Mouse (Mus musculus): Measurements from ENCODE around the gene Arhgap6. TPM values are rescaled to one million over a fixed set of nuclear protein-coding genes. Genes with fewer than 3 reads are reported as not detected.

Gene Arhgap6
- 0.81 and 1.2 TPM in 2 replicates for polyA plus RNA-seq (2012; rRNA removed)

DNA sequence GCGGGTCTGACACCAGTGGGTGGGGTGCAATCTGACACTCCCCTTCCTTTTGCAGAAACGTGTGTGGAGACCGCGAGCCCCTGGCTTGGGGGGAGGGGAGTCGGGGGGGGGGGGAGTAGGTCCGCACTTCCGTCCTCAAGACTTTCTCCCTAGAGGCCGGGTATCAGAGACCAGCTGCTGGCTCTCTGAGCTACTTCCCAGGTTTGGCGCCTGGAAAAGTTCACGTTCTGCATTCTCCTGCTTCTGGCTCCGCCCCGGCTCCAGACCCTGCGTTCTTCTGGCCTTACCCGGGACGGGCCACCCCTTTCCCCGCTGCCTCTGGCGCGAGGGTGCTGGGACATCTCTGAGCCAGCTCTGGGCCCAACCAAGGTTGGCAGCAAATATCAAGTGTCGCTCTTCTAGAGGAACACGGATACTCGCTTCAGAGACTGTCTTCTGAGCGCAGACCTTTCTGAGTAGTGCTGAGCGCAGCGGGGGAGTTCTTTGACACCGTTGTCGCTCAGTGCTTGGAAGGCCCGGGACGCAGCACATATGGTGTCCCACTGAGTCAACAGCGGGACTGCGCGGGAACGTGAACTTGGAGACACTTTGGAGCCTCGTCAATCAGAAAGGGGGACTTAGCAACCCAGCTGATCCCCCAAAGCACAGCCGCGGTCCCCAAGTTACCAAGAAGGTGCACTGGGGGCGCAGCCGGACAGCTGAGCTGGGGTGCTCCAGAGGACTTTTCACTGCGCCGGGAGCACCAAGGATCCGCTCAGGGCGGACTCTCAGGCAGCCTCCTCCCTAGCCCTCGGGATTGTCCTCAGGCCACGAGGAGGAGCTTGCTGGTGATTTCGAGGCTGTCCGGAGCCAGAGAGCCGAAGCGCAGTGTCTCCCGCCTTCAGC is at the start of gene Arhgap6:
Gene Arhgap6, plus strand, starts transcription at position 126 of the 885 bp plus-strand sequence.
- 15% methylated on average over 48 of the region's 48 CpGs for WGBS
- H3K4me1 ChIP-seq (ENCODE audit: control insufficient read depth, insufficient read depth, insufficient read length, low read length), result peaks cover 6% of the 10 kb centered on the region; the same call in 1 of the 2 replicates
- TF ChIP-seq POLR2A (IDR thresholded peaks at IDR 0.05; ENCODE audit: low read depth, low read length) (no peak), CTCF (IDR thresholded peaks at IDR 0.05; ENCODE audit: extremely low read depth, insufficient read length, insufficient replicate concordance, low read depth, low read length) (no peak)
- peaks cover 5% of the 10 kb centered on the region; the same call in 1 of the 2 replicates for H3K27me3 ChIP-seq (ENCODE audit: control insufficient read depth, insufficient read depth, low read length)
- H3K27ac ChIP-seq (ENCODE audit: insufficient read depth, low read depth, low read length), result no peak within 1 kb of the TSS
- no peaks in the 10 kb centered on the region for H3K36me3 ChIP-seq (ENCODE audit: control insufficient read depth, insufficient read depth, low read length)
- H3K4me3 ChIP-seq (ENCODE audit: low read depth, low read length), result peak within 1 kb of the TSS; percentile 59

DNA sequence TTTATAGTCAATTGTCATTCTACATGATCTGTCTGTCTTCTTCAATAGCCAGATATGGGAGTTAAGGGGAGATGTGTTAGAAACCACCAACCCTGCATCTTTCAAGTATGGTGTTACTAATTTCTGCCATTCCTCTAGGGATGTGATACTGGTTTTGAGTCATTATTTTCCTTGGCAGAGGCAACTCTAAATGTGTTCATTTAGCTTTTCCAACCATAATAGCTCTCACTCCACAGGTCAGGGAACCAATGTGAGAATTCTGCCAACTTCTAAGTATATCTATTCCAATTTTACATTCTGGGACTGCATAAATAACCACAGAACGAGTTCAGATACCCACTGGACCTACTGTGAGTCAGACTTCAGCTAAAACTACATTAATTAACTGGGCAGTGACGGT is 47.9 kb upstream of the Arhgap6 start:
- Histone ChIP-seq H3K27me3 (ENCODE audit: control insufficient read depth, insufficient read depth, low read length) (no peaks in the 10 kb centered on the region), H3K27ac (ENCODE audit: insufficient read depth, low read depth, low read length) (no peak overlapping the region), H3K4me3 (ENCODE audit: low read depth, low read length) (no peak overlapping the region), H3K36me3 (ENCODE audit: control insufficient read depth, insufficient read depth, low read length) (no peaks in the 10 kb centered on the region), H3K4me1 (ENCODE audit: control insufficient read depth, insufficient read depth, insufficient read length, low read length) (no peaks in the 10 kb centered on the region)
- WGBS, result 43% methylated on average over 2 of the region's 2 CpGs
- TF ChIP-seq POLR2A (IDR thresholded peaks at IDR 0.05; ENCODE audit: low read depth, low read length), result no peak
- TF ChIP-seq CTCF (IDR thresholded peaks at IDR 0.05; ENCODE audit: extremely low read depth, insufficient read length, insufficient replicate concordance, low read depth, low read length), result no peak

DNA sequence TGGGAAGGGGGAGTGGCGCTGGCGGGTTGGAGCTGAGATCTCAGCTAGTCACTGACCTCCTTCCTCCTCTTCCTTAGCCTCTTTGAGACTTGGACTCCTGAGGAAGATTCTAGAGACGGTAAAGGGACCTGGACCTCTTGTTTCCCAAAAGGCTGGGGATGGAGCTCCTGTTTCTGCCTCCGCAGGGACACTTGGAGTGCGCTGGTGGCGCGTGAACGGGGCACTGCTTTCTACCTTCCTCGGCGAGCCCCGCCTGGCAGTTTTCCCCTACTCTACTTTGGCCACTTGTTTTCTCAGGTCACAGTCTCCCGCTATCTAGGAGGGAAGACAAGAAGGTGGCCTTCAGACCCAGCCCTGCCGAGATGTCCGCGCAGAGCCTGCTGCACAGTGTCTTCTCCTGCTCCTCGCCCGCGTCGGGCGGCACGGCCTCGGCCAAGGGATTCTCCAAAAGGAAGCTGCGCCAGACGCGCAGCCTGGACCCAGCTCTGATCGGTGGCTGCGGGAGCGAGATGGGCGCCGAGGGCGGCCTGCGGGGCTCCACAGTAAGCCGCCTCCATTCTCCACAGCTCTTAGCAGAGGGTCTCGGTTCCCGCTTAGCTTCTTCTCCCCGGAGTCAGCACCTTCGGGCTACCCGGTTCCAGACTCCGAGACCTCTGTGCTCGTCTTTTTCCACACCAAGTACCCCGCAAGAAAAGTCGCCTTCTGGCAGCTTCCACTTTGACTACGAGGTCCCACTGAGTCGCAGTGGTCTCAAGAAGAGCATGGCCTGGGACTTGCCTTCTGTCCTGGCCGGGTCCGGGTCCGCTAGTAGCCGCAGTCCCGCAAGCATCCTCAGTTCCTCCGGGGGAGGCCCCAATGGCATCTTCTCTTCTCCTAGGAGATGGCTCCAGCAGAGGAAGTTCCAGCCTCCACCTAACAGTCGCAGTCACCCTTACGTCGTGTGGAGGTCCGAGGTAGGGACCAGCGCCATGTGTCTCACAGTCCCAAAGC is 1.3 kb downstream of the Arhgap6 start:
- Histone ChIP-seq H3K4me1 (ENCODE audit: control insufficient read depth, insufficient read depth, insufficient read length, low read length) (peaks cover 6% of the 10 kb centered on the region; the same call in 1 of the 2 replicates), H3K27ac (ENCODE audit: insufficient read depth, low read depth, low read length) (no peak overlapping the region), H3K4me3 (ENCODE audit: low read depth, low read length) (peak overlapping the region; percentile 59), H3K36me3 (ENCODE audit: control insufficient read depth, insufficient read depth, low read length) (no peaks in the 10 kb centered on the region), H3K27me3 (ENCODE audit: control insufficient read depth, insufficient read depth, low read length) (peaks cover 5% of the 10 kb centered on the region; the same call in 1 of the 2 replicates)
- 16% methylated on average over 55 of the region's 55 CpGs for WGBS
- TF ChIP-seq CTCF (IDR thresholded peaks at IDR 0.05; ENCODE audit: extremely low read depth, insufficient read length, insufficient replicate concordance, low read depth, low read length) (no peak), POLR2A (IDR thresholded peaks at IDR 0.05; ENCODE audit: low read depth, low read length) (no peak)

DNA sequence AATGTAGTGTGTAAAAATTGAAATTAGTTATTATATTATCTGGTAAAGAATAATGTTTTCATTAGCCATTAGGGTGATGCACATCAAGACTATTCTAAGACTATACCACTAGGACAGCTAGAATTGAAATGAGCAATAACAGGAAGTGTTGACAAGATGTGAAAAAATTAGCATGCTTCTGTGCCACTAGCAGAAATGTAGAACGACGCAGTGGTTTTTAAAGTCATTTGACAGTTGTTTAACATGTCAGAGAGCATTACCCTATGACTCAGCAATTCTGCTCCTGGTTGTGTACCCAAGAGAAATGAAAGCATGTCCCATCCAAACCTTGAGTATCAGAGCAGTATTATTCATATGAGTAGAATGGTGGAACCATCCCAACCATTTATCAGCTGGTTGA is 9.8 kb downstream of the Arhgap6 start:
- H3K36me3 ChIP-seq (ENCODE audit: control insufficient read depth, insufficient read depth, low read length), result no peaks in the 10 kb centered on the region
- H3K27ac ChIP-seq (ENCODE audit: insufficient read depth, low read depth, low read length), result no peak overlapping the region
- no peaks in the 10 kb centered on the region for H3K27me3 ChIP-seq (ENCODE audit: control insufficient read depth, insufficient read depth, low read length)
- 88% methylated on average over 2 of the region's 2 CpGs for WGBS
- TF ChIP-seq POLR2A (IDR thresholded peaks at IDR 0.05; ENCODE audit: low read depth, low read length) (no peak), CTCF (IDR thresholded peaks at IDR 0.05; ENCODE audit: extremely low read depth, insufficient read length, insufficient replicate concordance, low read depth, low read length) (no peak)
- H3K4me3 ChIP-seq (ENCODE audit: low read depth, low read length), result no peak overlapping the region
- H3K4me1 ChIP-seq (ENCODE audit: control insufficient read depth, insufficient read depth, insufficient read length, low read length), result no peaks in the 10 kb centered on the region

DNA sequence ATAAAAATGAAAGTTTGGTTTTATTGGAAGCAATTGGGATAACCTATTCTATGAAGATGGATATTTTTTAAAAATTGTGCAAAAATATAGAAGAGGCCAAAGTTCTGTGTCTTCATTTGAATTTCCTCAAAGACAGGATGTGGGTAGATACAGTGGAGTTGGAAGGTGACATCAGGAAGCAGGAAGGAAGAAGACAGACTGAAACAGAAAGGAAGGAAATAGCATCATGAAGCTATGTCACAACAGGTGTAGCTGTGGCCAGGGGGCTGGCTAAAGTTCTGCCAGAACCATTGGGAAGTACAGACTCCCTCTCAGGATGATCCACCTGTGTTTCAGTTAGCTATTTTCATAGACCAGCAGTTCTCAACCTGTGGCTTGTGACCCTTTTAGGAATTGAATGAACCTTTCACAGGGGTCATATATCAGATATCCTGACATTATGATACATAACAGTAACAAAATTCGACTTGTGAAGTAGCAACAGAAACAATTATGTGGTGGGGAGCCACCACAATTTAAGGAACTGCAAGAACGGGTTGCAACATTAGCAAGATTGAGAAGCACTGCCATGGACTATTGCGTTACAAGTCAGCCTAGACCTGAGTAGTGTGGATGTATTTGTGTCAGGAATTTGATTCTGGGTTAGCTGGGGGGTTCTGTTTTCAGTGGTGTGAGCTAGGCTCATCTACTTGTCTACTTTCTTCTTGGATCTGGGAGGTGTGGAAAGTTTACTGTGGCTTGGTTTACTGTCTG is 15.8 kb downstream of the Arhgap6 start:
- WGBS, result 63% methylated on average over 3 of the region's 3 CpGs
- Histone ChIP-seq H3K4me3 (ENCODE audit: low read depth, low read length) (no peak overlapping the region), H3K4me1 (ENCODE audit: control insufficient read depth, insufficient read depth, insufficient read length, low read length) (no peaks in the 10 kb centered on the region), H3K27me3 (ENCODE audit: control insufficient read depth, insufficient read depth, low read length) (no peaks in the 10 kb centered on the region), H3K36me3 (ENCODE audit: control insufficient read depth, insufficient read depth, low read length) (no peaks in the 10 kb centered on the region), H3K27ac (ENCODE audit: insufficient read depth, low read depth, low read length) (no peak overlapping the region)
- TF ChIP-seq CTCF (IDR thresholded peaks at IDR 0.05; ENCODE audit: extremely low read depth, insufficient read length, insufficient replicate concordance, low read depth, low read length), result no peak
- no peak for TF ChIP-seq POLR2A (IDR thresholded peaks at IDR 0.05; ENCODE audit: low read depth, low read length)

DNA sequence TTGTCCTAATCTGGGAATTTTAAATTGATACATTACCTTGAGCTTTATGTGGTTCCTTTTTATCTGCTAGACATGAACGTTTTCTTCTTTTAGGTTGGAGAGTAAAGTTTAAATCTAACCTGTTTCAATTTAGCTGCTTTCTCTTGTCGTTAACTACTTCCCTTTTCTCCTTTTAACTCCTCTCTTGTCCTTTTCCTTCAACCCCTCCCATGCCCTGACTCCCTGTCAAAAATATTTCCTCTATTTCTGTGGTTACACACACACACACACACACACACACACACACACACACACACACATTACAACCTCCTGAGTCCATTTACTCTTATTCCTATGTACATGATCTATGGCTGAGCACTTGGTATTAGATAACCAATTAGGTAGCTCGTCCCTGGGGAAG is 24.0 kb downstream of the Arhgap6 start:
- no peak overlapping the region for H3K27ac ChIP-seq (ENCODE audit: insufficient read depth, low read depth, low read length)
- TF ChIP-seq POLR2A (IDR thresholded peaks at IDR 0.05; ENCODE audit: low read depth, low read length) (no peak), CTCF (IDR thresholded peaks at IDR 0.05; ENCODE audit: extremely low read depth, insufficient read length, insufficient replicate concordance, low read depth, low read length) (no peak)
- H3K36me3 ChIP-seq (ENCODE audit: control insufficient read depth, insufficient read depth, low read length), result no peaks in the 10 kb centered on the region
- no peak overlapping the region for H3K4me3 ChIP-seq (ENCODE audit: low read depth, low read length)
- WGBS, result 59% methylated on average over 3 of the region's 3 CpGs
- H3K4me1 ChIP-seq (ENCODE audit: control insufficient read depth, insufficient read depth, insufficient read length, low read length), result no peaks in the 10 kb centered on the region
- H3K27me3 ChIP-seq (ENCODE audit: control insufficient read depth, insufficient read depth, low read length), result no peaks in the 10 kb centered on the region

Data from small intestine, adult 2 months (tissue).